27 mouse cellular contexts compared by ENCODE assay signal in the genomic region with DNA sequence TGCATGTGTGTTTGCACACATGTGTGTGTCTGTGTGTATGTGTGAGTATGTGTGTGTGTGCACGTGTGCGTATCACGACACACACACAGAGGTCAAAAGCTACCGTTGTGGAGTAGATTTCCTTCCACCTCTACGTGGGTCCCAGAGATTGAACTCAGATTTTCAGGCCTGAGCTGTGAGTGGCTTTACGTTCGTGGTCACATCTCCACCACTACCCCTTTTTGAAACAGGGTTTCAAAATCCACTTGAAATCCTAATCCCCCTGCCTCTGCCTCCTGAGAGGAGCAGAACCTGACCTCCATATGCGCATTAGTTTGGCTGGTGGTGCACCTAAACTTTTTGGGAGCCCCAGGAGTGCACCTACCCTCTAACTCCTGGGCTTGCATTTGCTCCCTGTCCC. TPM values are rescaled to one million over a fixed set of nuclear protein-coding genes. Genes with fewer than 3 reads are reported as not detected.
DNase-seq lines count a peak whose midpoint lies in the region; ATAC-seq lines count a peak whose summit lies in the region.
"Had no signal": no experiment of that assay in that cellular context is flagged by ENCODE, and none has a peak within 500 bp of the region (broad histone marks: within the 10 kb centered on the region; RNA-seq: fewer than 3 reads in every experiment).

No protein-coding gene starts in this region.

- H3K9me3 ChIP-seq in liver, embryonic 12.5 days (replicated peaks), result no peaks in the 10 kb centered on the region
- no peaks in the 10 kb centered on the region for H3K9me3 ChIP-seq in liver, embryonic 11.5 days (ENCODE audit: control insufficient read depth, low read length)
- H3K9me3 ChIP-seq in kidney, embryonic 14.5 days (ENCODE audit: control insufficient read depth, low read length), result no peaks in the 10 kb centered on the region
- H3K9me3 ChIP-seq: embryonic facial prominence, embryonic 10.5 days; embryonic facial prominence, embryonic 12.5 days; forebrain, embryonic 13.5 days; forebrain, embryonic 15.5 days; G1E had no signal

- peaks cover 20% of the 10 kb centered on the region for H3K4me1 ChIP-seq in liver, embryonic 12.5 days
- H3K4me1 ChIP-seq in liver, embryonic 11.5 days (replicated peaks; ENCODE audit: control insufficient read depth, insufficient read depth, low read length), result peaks cover 6% of the 10 kb centered on the region
- H3K4me1 ChIP-seq in kidney, embryonic 14.5 days (ENCODE audit: control insufficient read depth, insufficient read depth, low read length), result peaks cover 5% of the 10 kb centered on the region; the same call in 1 of the 2 replicates

- DNase-seq in liver, embryonic 11.5 days (ENCODE audit: low spot score), result no peak
- DNase-seq in 416B (ENCODE audit: low read depth), result peak; percentile 41
- no peak for DNase-seq in spleen, adult 12 weeks (ENCODE audit: low spot score)
- DNase-seq: adrenal gland, adult 8-10 months; adrenal gland, postnatal 14 days; adrenal gland, postnatal 36 days; B cell, adult 2 months; cerebellum, adult 11 months; cerebellum, adult 18-20 months; cerebellum, adult 8-10 months; cerebellum, adult 9-11 months; cerebellum, postnatal 14 days; cerebellum, postnatal 36 days; forebrain, postnatal 0 days had no signal

- H3K4me2 ChIP-seq in liver, embryonic 12.5 days, result no peak overlapping the region
- H3K4me2 ChIP-seq in liver, embryonic 11.5 days, result no peak overlapping the region
- H3K4me2 ChIP-seq in kidney, embryonic 14.5 days (replicated peaks; ENCODE audit: low read depth, low read length), result no peak overlapping the region
- H3K4me2 ChIP-seq: embryonic facial prominence, embryonic 12.5 days; forebrain, embryonic 13.5 days; forebrain, embryonic 15.5 days had no signal

- no peaks in the 10 kb centered on the region for H3K27me3 ChIP-seq in liver, embryonic 12.5 days (replicated peaks)
- no peaks in the 10 kb centered on the region for H3K27me3 ChIP-seq in liver, embryonic 11.5 days (replicated peaks; ENCODE audit: control insufficient read depth, insufficient read depth, low read length)
- no peaks in the 10 kb centered on the region for H3K27me3 ChIP-seq in kidney, embryonic 14.5 days (ENCODE audit: control insufficient read depth, insufficient read depth, low read length)
- H3K27me3 ChIP-seq: CH12.LX; embryonic facial prominence, embryonic 12.5 days; forebrain, embryonic 13.5 days; forebrain, embryonic 15.5 days; Patski had no signal

- no peak overlapping the region for H3K27ac ChIP-seq in liver, embryonic 12.5 days
- no peak overlapping the region for H3K27ac ChIP-seq in liver, embryonic 11.5 days (ENCODE audit: low read depth, low read length)
- H3K27ac ChIP-seq in kidney, embryonic 14.5 days (ENCODE audit: low read depth, low read length), result no peak overlapping the region
- H3K27ac ChIP-seq: embryonic facial prominence, embryonic 10.5 days; embryonic facial prominence, embryonic 12.5 days; forebrain, embryonic 13.5 days; forebrain, embryonic 15.5 days had no signal

- H3K36me3 ChIP-seq in liver, embryonic 12.5 days, result no peaks in the 10 kb centered on the region
- H3K36me3 ChIP-seq in liver, embryonic 11.5 days (ENCODE audit: control insufficient read depth, insufficient read depth, low read length), result no peaks in the 10 kb centered on the region
- H3K36me3 ChIP-seq in kidney, embryonic 14.5 days (ENCODE audit: control insufficient read depth, insufficient read depth, low read length), result no peaks in the 10 kb centered on the region
- H3K36me3 ChIP-seq: embryonic facial prominence, embryonic 10.5 days; embryonic facial prominence, embryonic 12.5 days; forebrain, embryonic 15.5 days had no signal

- ATAC-seq in liver, embryonic 12.5 days, result no peak
- ATAC-seq in liver, embryonic 11.5 days (replicated peaks; ENCODE audit: low FRiP score), result no peak
- 0 out of 2 replicates have a peak, but pooled peaks have one; percentile 4 for ATAC-seq in common myeloid progenitor, adult 5-6 weeks (replicated peaks; ENCODE audit: low read depth, poor library complexity, severe bottlenecking)
- peak; percentile 63 for ATAC-seq in megakaryocyte progenitor cell, adult 5-6 weeks (replicated peaks; ENCODE audit: poor library complexity)
- ATAC-seq in kidney, embryonic 14.5 days (ENCODE audit: low FRiP score, low TSS enrichment), result no peak
- ATAC-seq: activated CD4-positive, CD25-positive, alpha-beta regulatory T cell, adult 4 months; CD4-positive, CD25-positive, alpha-beta regulatory T cell, adult 4 months; forebrain, embryonic 13.5 days; forebrain, embryonic 15.5 days; forebrain, postnatal 0 days; Patski had no signal

- 0 out of 2 replicates have a peak overlapping the region, but pooled peaks have one; percentile 2 for H3K9ac ChIP-seq in liver, embryonic 12.5 days
- H3K9ac ChIP-seq in liver, embryonic 11.5 days (ENCODE audit: low read depth, low read length), result no peak overlapping the region
- H3K9ac ChIP-seq in kidney, embryonic 14.5 days (ENCODE audit: low read depth, low read length), result no peak overlapping the region
- H3K9ac ChIP-seq: embryonic facial prominence, embryonic 12.5 days; forebrain, embryonic 13.5 days; forebrain, embryonic 15.5 days; forebrain, postnatal 0 days had no signal

- 63% methylated on average over 8 of the region's 8 CpGs for WGBS in liver, embryonic 12.5 days (ENCODE audit: insufficient replicate concordance)
- 75% methylated on average over 8 of the region's 8 CpGs for WGBS in liver, embryonic 11.5 days
- 92% methylated on average over 8 of the region's 8 CpGs for WGBS in kidney, embryonic 14.5 days

- H3K4me3 ChIP-seq in liver, embryonic 12.5 days, result no peak overlapping the region
- H3K4me3 ChIP-seq in liver, embryonic 11.5 days (ENCODE audit: low read depth, low read length), result no peak overlapping the region
- no peak overlapping the region for H3K4me3 ChIP-seq in kidney, embryonic 14.5 days (ENCODE audit: low read length)
- H3K4me3 ChIP-seq: embryonic facial prominence, embryonic 10.5 days; embryonic facial prominence, embryonic 12.5 days; forebrain, embryonic 13.5 days; forebrain, embryonic 15.5 days had no signal

RNA-seq across cellular contexts. Expression of a gene that starts 57.7 kb away (rescaled TPM):
- 7.7 and 8.6 TPM in 2 replicates for polyA plus RNA-seq in liver, embryonic 12.5 days (2016; fragmentation: Nextera tagmentation; extraction: Ambion mirVana)
- polyA plus RNA-seq in liver, embryonic 11.5 days (2014; fragmentation: Nextera tagmentation; extraction: Ambion mirVana), result 4.2 and 5.3 TPM in 2 replicates
- total RNA-seq in common myeloid progenitor, adult 5-6 weeks (2017), result 0.53 and 15.9 TPM in 2 replicates
- 23.3 and 27.9 TPM in 2 replicates for total RNA-seq in megakaryocyte progenitor cell, adult 5-6 weeks (2015)
- total RNA-seq in megakaryocyte progenitor cell, adult 5-6 weeks (2017), result 0.33 and 1.4 TPM in 2 replicates
- 3.8 and 4.0 TPM in 2 replicates for polyA plus RNA-seq in kidney, embryonic 14.5 days (2014; fragmentation: Nextera tagmentation; extraction: Ambion mirVana)

Comparison
In these comparisons a context has a peak if more than half of its experiments do, and no peak if none do; other contexts are left out.
1. ATAC-seq: peak in common myeloid progenitor, adult 5-6 weeks (single experiment) and megakaryocyte progenitor cell, adult 5-6 weeks (single experiment); none in liver, embryonic 12.5 days (single experiment), liver, embryonic 11.5 days (single experiment) and kidney, embryonic 14.5 days (single experiment).